Mouse (Mus musculus) urinary bladder, postnatal 10 days (tissue): Measurements from ENCODE around the gene St3gal3.

Experiments used
- DNase-seq: peaks from one replicate; pipeline ENCODE4 v3.0.0; 2022; ENCODE audit warnings: low spot score

The St3gal3 gene

GRCm38 (mm10) chr4:117894601-117895000 is 240.1 kb downstream of the St3gal3 start:
- no peak for DNase-seq

GRCm38 (mm10) chr4:117893376-117893775 is 241.3 kb downstream of the St3gal3 start:
- DNase-seq: no peak

- DNase-seq: no peak
Observed at GRCm38 (mm10) chr4:117891738-117892161, 243.0 kb downstream of the St3gal3 start, which contains the start of gene Dph2. Gene Dph2, minus strand, starts transcription at chr4:117892032.

GRCm38 (mm10) chr4:117890750-117891149 is 244.0 kb downstream of the St3gal3 start:
- DNase-seq: no peak

GRCm38 (mm10) chr4:117890031-117890430 is 244.7 kb downstream of the St3gal3 start:
- DNase-seq: no peak

- DNase-seq: no peak
Observed at GRCm38 (mm10) chr4:117889471-117889870, 245.2 kb downstream of the St3gal3 start.

- no peak for DNase-seq
Observed at GRCm38 (mm10) chr4:117887920-117888319, 246.8 kb downstream of the St3gal3 start.

- DNase-seq: peak; percentile 82
Observed at GRCm38 (mm10) chr4:117887133-117887532, 247.6 kb downstream of the St3gal3 start, which contains the start of gene Atp6v0b. Gene Atp6v0b, minus strand, starts transcription at chr4:117887333.

- DNase-seq: no peak
Observed at GRCm38 (mm10) chr4:117886644-117887043, 248.1 kb downstream of the St3gal3 start.

GRCm38 (mm10) chr4:117885994-117886393 is 248.7 kb downstream of the St3gal3 start:
- DNase-seq: no peak

GRCm38 (mm10) chr4:117885093-117885492 is 249.6 kb downstream of the St3gal3 start:
- no peak for DNase-seq

- no peak for DNase-seq
Observed at GRCm38 (mm10) chr4:117884146-117884545, 250.6 kb downstream of the St3gal3 start.

- DNase-seq: no peak
Observed at GRCm38 (mm10) chr4:117882701-117883691, 251.7 kb downstream of the St3gal3 start, which contains the start of gene B4galt2. Gene B4galt2, minus strand, starts transcription at chr4:117883487.
